Comparison of ENCODE assay signal across 15 mouse cellular contexts in the genomic region with DNA sequence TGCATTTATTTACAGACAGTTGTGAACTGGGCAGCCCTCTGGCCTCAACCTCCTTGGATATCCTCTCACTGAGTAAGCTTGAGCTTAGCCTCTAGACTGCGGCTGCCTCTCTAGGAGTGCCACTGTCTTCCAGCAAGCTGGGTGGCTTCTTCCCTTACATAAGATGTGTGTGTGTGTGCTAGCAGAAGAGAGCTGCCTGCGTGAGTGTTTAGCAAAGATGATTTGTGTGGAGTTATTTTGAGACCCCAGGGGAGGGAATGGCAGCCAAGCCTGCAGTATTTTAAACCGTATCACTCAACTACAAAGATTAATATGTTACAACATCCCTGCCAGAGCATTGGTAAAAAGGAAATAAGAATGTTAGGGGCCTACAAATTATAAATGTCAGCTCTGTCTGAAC. TPM values are rescaled to one million over a fixed set of nuclear protein-coding genes. Genes with fewer than 3 reads are reported as not detected.
DNase-seq lines count a peak whose midpoint lies in the region; ATAC-seq and TF ChIP-seq lines count a peak whose summit lies in the region.
"Had no signal": no experiment of that assay in that cellular context is flagged by ENCODE, and none has a peak within 500 bp of the region (broad histone marks: within the 10 kb centered on the region; RNA-seq: fewer than 3 reads in every experiment).

No protein-coding gene starts in this region.

- H3K36me3 ChIP-seq in hindbrain, embryonic 10.5 days: no peaks in the 10 kb centered on the region
- no peaks in the 10 kb centered on the region for H3K36me3 ChIP-seq in hindbrain, embryonic 14.5 days (replicated peaks; ENCODE audit: control insufficient read depth, insufficient read depth)
- H3K36me3 ChIP-seq in lung, embryonic 14.5 days (ENCODE audit: insufficient read depth): no peaks in the 10 kb centered on the region
- H3K36me3 ChIP-seq in intestine, embryonic 15.5 days: no peaks in the 10 kb centered on the region
- H3K36me3 ChIP-seq in forebrain, embryonic 10.5 days (replicated peaks): no peaks in the 10 kb centered on the region
- H3K36me3 ChIP-seq: limb, embryonic 12.5 days had no signal

- H3K9ac ChIP-seq in hindbrain, embryonic 14.5 days: no peak overlapping the region
- H3K9ac ChIP-seq in lung, embryonic 14.5 days: no peak overlapping the region
- no peak overlapping the region for H3K9ac ChIP-seq in intestine, embryonic 15.5 days
- H3K9ac ChIP-seq: limb, embryonic 12.5 days had no signal

- peak overlapping the region; percentile 87; the same call in 1 of the 2 replicates for H3K27ac ChIP-seq in hindbrain, embryonic 10.5 days
- H3K27ac ChIP-seq in hindbrain, embryonic 14.5 days: no peak overlapping the region
- no peak overlapping the region for H3K27ac ChIP-seq in lung, embryonic 14.5 days (ENCODE audit: low read depth)
- H3K27ac ChIP-seq in intestine, embryonic 15.5 days: no peak overlapping the region
- no peak overlapping the region for H3K27ac ChIP-seq in forebrain, embryonic 10.5 days
- H3K27ac ChIP-seq: limb, embryonic 12.5 days; macrophage had no signal

- TF ChIP-seq CTCF in lung, embryonic 14.5 days (IDR thresholded peaks at IDR 0.05; ENCODE audit: low read depth): no peak

- DNase-seq in hindbrain, embryonic 10.5 days (ENCODE audit: low spot score): no peak
- DNase-seq in hindbrain, embryonic 14.5 days (ENCODE audit: low spot score): no peak
- peak; percentile 50 for DNase-seq in lung, embryonic 14.5 days
- DNase-seq in lung, postnatal 4 days: no peak
- peak; percentile 61 to 67 for DNase-seq in right cerebral cortex, adult 2 months (ENCODE audit: low spot score in 2 of 2)
- no peak for DNase-seq in cerebellum, postnatal 36 days
- no peak for DNase-seq in forebrain, embryonic 10.5 days (ENCODE audit: extremely low spot score, low spot score)
- DNase-seq: cerebellum, adult 9-11 months; gastrocnemius, postnatal 36 days; heart, postnatal 36 days; retina, postnatal 1 day had no signal

- peaks cover 39% of the 10 kb centered on the region for H3K4me1 ChIP-seq in hindbrain, embryonic 10.5 days (replicated peaks)
- H3K4me1 ChIP-seq in hindbrain, embryonic 14.5 days (replicated peaks; ENCODE audit: control insufficient read depth, insufficient read depth, low read length): peaks cover 20% of the 10 kb centered on the region; the same call in 1 of the 2 replicates
- no peaks in the 10 kb centered on the region for H3K4me1 ChIP-seq in lung, embryonic 14.5 days (ENCODE audit: insufficient read depth)
- H3K4me1 ChIP-seq in intestine, embryonic 15.5 days (replicated peaks): peaks cover 3% of the 10 kb centered on the region; the same call in 1 of the 2 replicates
- H3K4me1 ChIP-seq in forebrain, embryonic 10.5 days: peaks cover 42% of the 10 kb centered on the region

- H3K4me3 ChIP-seq in hindbrain, embryonic 10.5 days: no peak overlapping the region
- no peak overlapping the region for H3K4me3 ChIP-seq in hindbrain, embryonic 14.5 days (replicated peaks; ENCODE audit: low read length)
- H3K4me3 ChIP-seq in lung, embryonic 14.5 days (ENCODE audit: low read depth, low read length): no peak overlapping the region
- no peak overlapping the region for H3K4me3 ChIP-seq in intestine, embryonic 15.5 days (replicated peaks)
- H3K4me3 ChIP-seq in forebrain, embryonic 10.5 days: no peak overlapping the region
- H3K4me3 ChIP-seq: limb, embryonic 12.5 days; myocyte had no signal

- H3K4me2 ChIP-seq in hindbrain, embryonic 14.5 days (replicated peaks): no peak overlapping the region
- H3K4me2 ChIP-seq in lung, embryonic 14.5 days: no peak overlapping the region
- no peak overlapping the region for H3K4me2 ChIP-seq in intestine, embryonic 15.5 days (replicated peaks)
- H3K4me2 ChIP-seq: limb, embryonic 12.5 days had no signal

- no peaks in the 10 kb centered on the region for H3K27me3 ChIP-seq in hindbrain, embryonic 10.5 days (ENCODE audit: insufficient read depth, poor library complexity, severe bottlenecking)
- H3K27me3 ChIP-seq in hindbrain, embryonic 14.5 days (ENCODE audit: control insufficient read depth, insufficient read depth, low read length): no peaks in the 10 kb centered on the region
- no peaks in the 10 kb centered on the region for H3K27me3 ChIP-seq in lung, embryonic 14.5 days (ENCODE audit: insufficient read depth, low read length)
- no peaks in the 10 kb centered on the region for H3K27me3 ChIP-seq in intestine, embryonic 15.5 days (replicated peaks)
- no peaks in the 10 kb centered on the region for H3K27me3 ChIP-seq in forebrain, embryonic 10.5 days (ENCODE audit: poor library complexity, severe bottlenecking)
- H3K27me3 ChIP-seq: limb, embryonic 12.5 days had no signal

- no peaks in the 10 kb centered on the region for H3K9me3 ChIP-seq in hindbrain, embryonic 10.5 days
- no peaks in the 10 kb centered on the region for H3K9me3 ChIP-seq in hindbrain, embryonic 14.5 days (ENCODE audit: control insufficient read depth, low read length)
- no peaks in the 10 kb centered on the region for H3K9me3 ChIP-seq in lung, embryonic 14.5 days (ENCODE audit: low read depth, low read length)
- no peaks in the 10 kb centered on the region for H3K9me3 ChIP-seq in intestine, embryonic 15.5 days
- no peaks in the 10 kb centered on the region for H3K9me3 ChIP-seq in forebrain, embryonic 10.5 days
- H3K9me3 ChIP-seq: limb, embryonic 12.5 days had no signal

- no peak for ATAC-seq in hindbrain, embryonic 14.5 days (ENCODE audit: low FRiP score)
- peak; percentile 41; the same call in 1 of the 2 replicates for ATAC-seq in lung, embryonic 14.5 days (ENCODE audit: insufficient read depth)
- peak; percentile 39 for ATAC-seq in intestine, embryonic 15.5 days

- 80% methylated on average over 3 of the region's 3 CpGs for WGBS in hindbrain, embryonic 10.5 days
- WGBS in hindbrain, embryonic 14.5 days: 46% methylated on average over 3 of the region's 3 CpGs
- 36% methylated on average over 3 of the region's 3 CpGs for WGBS in lung, embryonic 14.5 days
- 34% methylated on average over 3 of the region's 3 CpGs for WGBS in intestine, embryonic 15.5 days
- 91% methylated on average over 3 of the region's 3 CpGs for WGBS in forebrain, embryonic 10.5 days

RNA-seq across cellular contexts. Expression of gene Lrrc4, which starts 49.9 kb away (rescaled TPM):
- polyA plus RNA-seq in hindbrain, embryonic 10.5 days (2016; fragmentation: Nextera tagmentation; extraction: Ambion mirVana): 2.3 and 2.4 TPM in 2 replicates
- polyA plus RNA-seq in hindbrain, embryonic 14.5 days (2014; fragmentation: Nextera tagmentation; extraction: Ambion mirVana): 9.6 and 10.4 TPM in 2 replicates
- polyA plus RNA-seq in lung, embryonic 14.5 days (2014; fragmentation: Nextera tagmentation; extraction: Ambion mirVana): 0.47 and 0.63 TPM in 2 replicates
- polyA plus RNA-seq in intestine, embryonic 15.5 days (2015; fragmentation: Nextera tagmentation; extraction: Ambion mirVana): 0.31 and 0.52 TPM in 2 replicates
- 1.8 and 2.0 TPM in 2 replicates for polyA plus RNA-seq in forebrain, embryonic 10.5 days (2016; fragmentation: Nextera tagmentation; extraction: Ambion mirVana)

Comparison
In these comparisons a context has a peak if more than half of its experiments do, and no peak if none do; other contexts are left out.
1. DNase-seq: peak in lung, embryonic 14.5 days (single experiment) and right cerebral cortex, adult 2 months (2 of 2); none in hindbrain, embryonic 10.5 days (single experiment), hindbrain, embryonic 14.5 days (single experiment), lung, postnatal 4 days (0 of 2), cerebellum, postnatal 36 days (0 of 2) and forebrain, embryonic 10.5 days (single experiment).